Mouse (Mus musculus) lung, postnatal 0 days (tissue): ENCODE data around the gene Gale.

Experiments
- CTCF ChIP-seq: IDR thresholded peaks from 2 replicates; pipeline ENCODE4 v1.5.1; 2016; ENCODE audit warnings: antibody characterized with exemption, mild to moderate bottlenecking
- EP300 ChIP-seq: IDR thresholded peaks from 2 replicates; pipeline ENCODE4 v1.6.1; 2016; ENCODE audit warnings: antibody characterized with exemption, mild to moderate bottlenecking, control low read depth

- no peak for TF ChIP-seq EP300
- no peak for TF ChIP-seq CTCF
These were observed 24.2 kb downstream of the Gale start for GRCm38 (mm10) chr4:135987714-135988113.
